Mouse (Mus musculus) spleen, adult 2 months (tissue): ENCODE data around the gene Nol4l. TPM values are rescaled to one million over a fixed set of nuclear protein-coding genes. Genes with fewer than 3 reads are reported as not detected.
A peak's percentile ranks its signal among the peaks of the same experiment; 100 is the strongest.

Source experiments
- DNase-seq, 2 experiments: peaks; one replicate each; pipeline versions ENCODE4 v3.0.0 to v3.0.0-alpha.2; 2012 to 2021; ENCODE audit warnings: low spot score in 2 of 2, low read depth in 1 of 2
- H3K27ac ChIP-seq: fragments of 200-500 bp; 2 replicates; pipeline ENCODE4 v1.5.1; 2012; ENCODE audit warnings: low read length, inconsistent platforms; ENCODE audit not compliant: insufficient read depth
- H3K27me3 ChIP-seq: fragments of 200-500 bp; 2 replicates; pipeline ENCODE4 v1.6.1; 2012; ENCODE audit warnings: mild to moderate bottlenecking, moderate library complexity, low read length, inconsistent platforms; ENCODE audit not compliant: control insufficient read depth, insufficient read depth
- H3K36me3 ChIP-seq: fragments of 200-500 bp; 2 replicates; pipeline ENCODE4 v1.6.1; 2012; ENCODE audit warnings: mild to moderate bottlenecking, low read length, inconsistent platforms; ENCODE audit not compliant: control insufficient read depth, insufficient read depth
- H3K4me1 ChIP-seq: fragments of 200-500 bp; 2 replicates; pipeline ENCODE4 v1.6.1; 2011; ENCODE audit warnings: inconsistent platforms; ENCODE audit not compliant: control insufficient read depth, insufficient read depth, insufficient read length
- H3K4me3 ChIP-seq: fragments of 200-500 bp; 2 replicates; pipeline ENCODE4 v1.5.1; 2011; ENCODE audit warnings: mild to moderate bottlenecking, inconsistent platforms; ENCODE audit not compliant: insufficient read depth, insufficient read length; ENCODE audit errors: extremely low read depth
- CTCF ChIP-seq: fragments of 200-500 bp; IDR thresholded peaks from 2 replicates; pipeline ENCODE4 v1.5.1; 2011; ENCODE audit warnings: mild to moderate bottlenecking, inconsistent platforms; ENCODE audit not compliant: insufficient read depth, insufficient read length, insufficient replicate concordance; ENCODE audit errors: extremely low read depth
- POLR2A ChIP-seq: fragments of 200-500 bp; IDR thresholded peaks from 2 replicates; pipeline ENCODE4 v1.6.1; 2011; ENCODE audit warnings: low read depth, low read length, inconsistent platforms
- WGBS: fragments of 180-500 bp; shearing (Covaris S2); methylation state at CpG from one replicate; pipeline ENCODE4 v1.1.7; 2018; 5-methylcytosine and 5-hydroxymethylcytosine counted together
- polyA plus RNA-seq: library from polyadenylated mRNA; depleted of rRNA; stranded (reverse); fragments of >200 nt; gene quantifications from 2 replicates; pipeline ENCODE4 v1.2.3, GENCODE M21; 2012

Gene Nol4l
- polyA plus RNA-seq, 1 experiment, result 2.5 TPM

- Histone ChIP-seq H3K27ac (no peak overlapping the region), H3K4me3 (no peak overlapping the region), H3K4me1 (peaks cover 20% of the 10 kb centered on the region), H3K36me3 (no peaks in the 10 kb centered on the region), H3K27me3 (no peaks in the 10 kb centered on the region)
- peak in 1 of 2 experiments; percentile 18 for DNase-seq
- WGBS, result 93% methylated on average over 3 of the region's 3 CpGs
- TF ChIP-seq CTCF (no peak; the same call in 1 of the 2 replicates), POLR2A (no peak)
Observed at GRCm38 (mm10) chr2:153564343-153564742, 34.6 kb upstream of the Nol4l start.

GRCm38 (mm10) chr2:153561564-153561963, 31.8 kb upstream of the Nol4l start:
- Histone ChIP-seq H3K4me3 (no peak overlapping the region; the same call in 1 of the 2 replicates), H3K4me1 (peaks cover 20% of the 10 kb centered on the region), H3K27me3 (no peaks in the 10 kb centered on the region), H3K36me3 (no peaks in the 10 kb centered on the region), H3K27ac (no peak overlapping the region)
- WGBS, result 6% methylated on average over 5 of the region's 5 CpGs
- TF ChIP-seq CTCF, result no peak
- no peak for DNase-seq

GRCm38 (mm10) chr2:153560664-153561541, 31.1 kb upstream of the Nol4l start:
- H3K4me1 ChIP-seq, result peaks cover 20% of the 10 kb centered on the region
- WGBS, result 4% methylated on average over 21 of the region's 21 CpGs
- no peak overlapping the region for H3K27ac ChIP-seq
- H3K36me3 ChIP-seq, result no peaks in the 10 kb centered on the region
- peak in 1 of 2 experiments; percentile 65 for DNase-seq
- H3K27me3 ChIP-seq, result no peaks in the 10 kb centered on the region
- TF ChIP-seq CTCF (no peak), POLR2A (no peak)
- peak overlapping the region; percentile 39; the same call in 1 of the 2 replicates for H3K4me3 ChIP-seq

DNA sequence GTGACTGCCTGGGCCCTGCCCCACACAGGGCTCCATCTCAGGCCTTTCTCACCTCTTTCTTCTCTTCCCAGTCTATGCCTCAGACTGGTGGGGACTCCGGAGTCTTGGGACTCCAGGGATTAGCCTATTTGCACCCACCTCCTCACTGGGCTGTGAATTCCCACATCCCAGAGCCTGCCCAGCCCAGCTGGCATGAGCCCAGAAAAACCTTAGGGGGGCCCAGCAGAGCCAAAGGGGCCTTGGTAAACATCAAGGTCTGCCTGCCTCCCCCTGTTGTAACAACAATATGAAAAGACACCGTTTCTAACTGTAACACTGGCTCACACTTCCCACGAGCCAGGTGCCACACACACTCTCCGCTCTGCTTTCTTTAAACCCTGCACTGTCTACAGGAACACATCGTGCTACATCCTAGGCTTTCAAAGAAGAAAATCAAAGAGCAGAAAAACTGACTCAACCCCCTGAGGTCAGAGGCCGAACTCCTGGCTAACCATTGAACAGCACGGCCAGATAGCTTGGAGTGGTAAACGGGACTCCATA, 29.9 kb upstream of the Nol4l start:
- 68% methylated on average over 8 of the region's 8 CpGs for WGBS
- no peak overlapping the region for H3K27ac ChIP-seq

GRCm38 (mm10) chr2:153558464-153558863, 28.7 kb upstream of the Nol4l start:
- Histone ChIP-seq H3K27ac (no peak overlapping the region), H3K36me3 (no peaks in the 10 kb centered on the region), H3K27me3 (no peaks in the 10 kb centered on the region), H3K4me1 (peaks cover 20% of the 10 kb centered on the region), H3K4me3 (no peak overlapping the region)
- 63% methylated on average over 6 of the region's 6 CpGs for WGBS
- TF ChIP-seq POLR2A (no peak), CTCF (no peak)
- DNase-seq, result no peak

More for the DNA sequence above, 29.9 kb upstream of the Nol4l start:
- Histone ChIP-seq H3K4me1 (peaks cover 20% of the 10 kb centered on the region), H3K27me3 (no peaks in the 10 kb centered on the region), H3K36me3 (no peaks in the 10 kb centered on the region), H3K4me3 (no peak overlapping the region)
- DNase-seq, result no peak
- TF ChIP-seq CTCF, result no peak
- no peak for TF ChIP-seq POLR2A

- WGBS, result 66% methylated on average over 4 of the region's 4 CpGs
- H3K27me3 ChIP-seq, result no peaks in the 10 kb centered on the region
Observed at GRCm38 (mm10) chr2:153557259-153557658, 27.5 kb upstream of the Nol4l start.

GRCm38 (mm10) chr2:153556208-153556607, 26.4 kb upstream of the Nol4l start:
- no peak for DNase-seq
- no peaks in the 10 kb centered on the region for H3K36me3 ChIP-seq
- WGBS, result 87% methylated on average over 9 of the region's 9 CpGs
- no peaks in the 10 kb centered on the region for H3K27me3 ChIP-seq
- H3K4me3 ChIP-seq, result no peak overlapping the region
- no peak for TF ChIP-seq CTCF
- no peak for TF ChIP-seq POLR2A
- H3K27ac ChIP-seq, result no peak overlapping the region
- H3K4me1 ChIP-seq, result peaks cover 10% of the 10 kb centered on the region; the same call in 1 of the 2 replicates

More at GRCm38 (mm10) chr2:153557259-153557658, 27.5 kb upstream of the Nol4l start:
- no peak overlapping the region for H3K27ac ChIP-seq
- TF ChIP-seq CTCF (no peak), POLR2A (no peak)
- H3K4me3 ChIP-seq, result no peak overlapping the region
- H3K36me3 ChIP-seq, result no peaks in the 10 kb centered on the region
- peaks cover 20% of the 10 kb centered on the region for H3K4me1 ChIP-seq
- DNase-seq, result no peak
